10 mouse cellular contexts compared by ENCODE assay signal in the genomic region with DNA sequence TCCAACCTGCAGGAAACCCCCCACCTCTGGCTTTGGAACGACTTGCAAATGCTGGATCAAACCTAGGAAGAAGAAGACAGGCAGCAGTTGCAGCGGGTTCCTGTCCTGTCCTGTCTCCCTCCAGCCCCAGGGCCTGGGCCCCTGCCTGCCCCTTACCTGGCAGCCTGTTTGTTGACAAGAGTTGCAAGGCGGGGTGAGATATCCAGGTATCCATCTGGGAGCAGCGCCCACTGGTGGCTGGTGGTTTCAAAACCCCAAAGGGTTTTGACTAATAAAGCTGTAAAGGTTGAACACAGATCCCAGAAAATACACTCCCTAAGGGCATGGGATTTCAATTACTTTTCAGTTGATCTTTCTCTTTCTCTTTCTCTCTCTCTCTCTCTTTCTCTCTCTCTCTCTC. TPM values are rescaled to one million over a fixed set of nuclear protein-coding genes. Genes with fewer than 3 reads are reported as not detected.
DNase-seq lines count a peak whose midpoint lies in the region; ATAC-seq and TF ChIP-seq lines count a peak whose summit lies in the region.
"Had no signal": no experiment of that assay in that cellular context is flagged by ENCODE, and none has a peak within 500 bp of the region (broad histone marks: within the 10 kb centered on the region; RNA-seq: fewer than 3 reads in every experiment).

No protein-coding gene starts in this region.

- H3K79me2 ChIP-seq in liver, adult 2 months (ENCODE audit: control insufficient read depth, insufficient read depth, low read length), result no peaks in the 10 kb centered on the region

- peak; percentile 75 for TF ChIP-seq CTCF in liver, adult 2 months (IDR thresholded peaks at IDR 0.05; ENCODE audit: low read depth, low read length)

- no peak overlapping the region for H3K4me3 ChIP-seq in liver, adult 2 months (ENCODE audit: insufficient read depth, low read depth, low read length)
- H3K4me3 ChIP-seq in liver, embryonic 12.5 days, result no peak overlapping the region
- H3K4me3 ChIP-seq: neural tube, embryonic 15.5 days had no signal

- DNase-seq in embryo, embryonic 9.5 days (ENCODE audit: extremely low spot score), result peak; percentile 34
- no peak for DNase-seq in embryo, embryonic 11 days
- DNase-seq in liver, adult 2 months (ENCODE audit: extremely low read depth, low read depth, low spot score), result peak; percentile 41
- peak; percentile 23 for DNase-seq in MN1 (ENCODE audit: low spot score)
- DNase-seq in lung, postnatal 36 days, result peak; percentile 70
- DNase-seq in frontal cortex, postnatal 25 days (ENCODE audit: low spot score in 2 of 2), result no peak
- DNase-seq: forebrain, postnatal 0 days had no signal

- H3K36me3 ChIP-seq in liver, adult 2 months (ENCODE audit: control insufficient read depth, insufficient read depth, low read length), result no peaks in the 10 kb centered on the region
- 0 out of 2 replicates have a peak, but pooled peaks cover 2% of the 10 kb centered on the region for H3K36me3 ChIP-seq in liver, embryonic 12.5 days
- H3K36me3 ChIP-seq: neural tube, embryonic 15.5 days had no signal

- no peak overlapping the region for H3K9ac ChIP-seq in liver, adult 2 months (ENCODE audit: low read depth, low read length)
- no peak overlapping the region for H3K9ac ChIP-seq in liver, embryonic 12.5 days
- H3K9ac ChIP-seq: forebrain, postnatal 0 days; neural tube, embryonic 15.5 days had no signal

- no peak overlapping the region for H3K27ac ChIP-seq in liver, adult 2 months (replicated peaks; ENCODE audit: insufficient read depth, low read depth, low read length)
- no peak overlapping the region for H3K27ac ChIP-seq in liver, embryonic 12.5 days
- H3K27ac ChIP-seq: neural tube, embryonic 15.5 days had no signal

- no peaks in the 10 kb centered on the region for H3K4me1 ChIP-seq in liver, adult 2 months (ENCODE audit: control insufficient read depth, insufficient read depth, low read length)
- H3K4me1 ChIP-seq in liver, embryonic 12.5 days, result peaks cover 5% of the 10 kb centered on the region; the same call in 1 of the 2 replicates

- TF ChIP-seq POLR2A in liver, adult 2 months (IDR thresholded peaks at IDR 0.05; ENCODE audit: extremely low read depth, insufficient read depth, low read length), result no peak

- H3K4me2 ChIP-seq in liver, embryonic 12.5 days, result no peak overlapping the region
- H3K4me2 ChIP-seq: neural tube, embryonic 15.5 days had no signal

- WGBS in liver, adult 2 months, result 41% methylated on average over 4 of the region's 4 CpGs
- WGBS in liver, embryonic 12.5 days (ENCODE audit: insufficient replicate concordance), result 32% methylated on average over 4 of the region's 4 CpGs

- H3K27me3 ChIP-seq in liver, adult 2 months (ENCODE audit: control insufficient read depth, insufficient read depth, low read length), result no peaks in the 10 kb centered on the region
- H3K27me3 ChIP-seq in liver, embryonic 12.5 days (replicated peaks), result peaks cover 4% of the 10 kb centered on the region; the same call in 1 of the 2 replicates
- H3K27me3 ChIP-seq: neural tube, embryonic 15.5 days had no signal

- H3K9me3 ChIP-seq in liver, embryonic 12.5 days (replicated peaks), result no peaks in the 10 kb centered on the region
- H3K9me3 ChIP-seq: neural tube, embryonic 15.5 days had no signal

- ATAC-seq in liver, embryonic 12.5 days, result no peak
- no peak for ATAC-seq in cerebellum, adult (ENCODE audit: insufficient number of reproducible peaks, low FRiP score, low TSS enrichment)
- ATAC-seq: forebrain, postnatal 0 days had no signal

RNA-seq across cellular contexts. Expression of gene Sh3pxd2a, which starts 24.0 kb away (rescaled TPM):
- 4.2 and 7.0 TPM in 2 replicates for total RNA-seq in liver, adult 2 months (2014; rRNA removed)
- 10.0 and 13.9 TPM in 2 replicates for polyA plus RNA-seq in liver, adult 2 months (2012; rRNA removed)
- polyA plus RNA-seq in liver, embryonic 12.5 days (2016; fragmentation: Nextera tagmentation; extraction: Ambion mirVana), result 1.1 and 1.6 TPM in 2 replicates

RNA-seq across cellular contexts. Expression of gene Stn1, which starts 49.1 kb away (rescaled TPM):
- 3.7 and 5.0 TPM in 2 replicates for total RNA-seq in liver, adult 2 months (2014; rRNA removed)
- 3.7 and 4.7 TPM in 2 replicates for polyA plus RNA-seq in liver, adult 2 months (2012; rRNA removed)
- polyA plus RNA-seq in liver, embryonic 12.5 days (2016; fragmentation: Nextera tagmentation; extraction: Ambion mirVana), result 17.4 TPM in 2 replicates

Comparison
In these comparisons a context has a peak if more than half of its experiments do, and no peak if none do; other contexts are left out.
1. DNase-seq: peak in embryo, embryonic 9.5 days (single experiment), liver, adult 2 months (single experiment), MN1 (single experiment) and lung, postnatal 36 days (single experiment); none in embryo, embryonic 11 days (single experiment) and frontal cortex, postnatal 25 days (0 of 2).